Mouse (Mus musculus): Measurements from ENCODE around the gene Hist1h3d. TPM values are rescaled to one million over a fixed set of nuclear protein-coding genes. Genes with fewer than 3 reads are reported as not detected.
A peak's percentile ranks its signal among the peaks of the same experiment; 100 is the strongest.
"Not testable (repeated sequence)": the region's sequence is repeated elsewhere in the genome, so short reads cannot be mapped to it uniquely, and the experiment has no call there.

The Hist1h3d gene
- total and polyA plus RNA-seq, 3 experiments, result 0.94 to 182 (median 13.5) TPM

DNA sequence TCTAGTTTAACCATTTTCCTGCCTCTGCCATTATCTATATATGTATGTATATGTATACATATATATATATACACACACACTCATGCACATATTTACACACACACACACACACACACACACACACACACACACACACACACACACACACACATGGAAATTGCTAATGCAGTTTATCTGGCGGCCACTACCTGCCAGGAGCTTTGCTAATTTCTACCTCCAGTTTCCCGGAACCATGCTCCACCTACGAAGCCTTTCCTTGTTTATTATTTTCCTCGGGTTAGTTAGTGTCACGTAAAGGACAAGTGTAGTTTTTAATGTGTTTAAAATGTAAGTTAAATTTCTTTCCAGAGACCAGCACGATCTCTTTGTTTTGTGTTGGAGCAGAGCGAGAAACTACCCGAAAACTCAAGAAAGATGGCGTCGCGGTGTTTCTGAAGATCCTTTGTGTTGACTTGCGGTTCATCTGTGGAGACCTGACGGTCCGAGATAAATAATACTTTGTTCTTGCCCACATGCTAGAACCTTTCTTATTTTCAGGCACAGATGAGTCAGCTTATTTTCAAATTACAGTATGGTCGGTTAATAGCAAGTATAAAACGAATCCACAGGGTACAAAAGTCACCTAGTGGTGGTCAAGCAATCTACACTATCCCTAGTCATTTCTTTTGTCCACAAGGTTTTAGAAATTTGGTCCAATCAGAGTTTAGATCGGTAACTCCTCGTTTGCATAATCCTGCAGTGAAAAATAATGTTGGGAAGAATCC, 12.7 kb upstream of the Hist1h3d start (continued):
- TF ChIP-seq MAX (IDR thresholded peaks at IDR 0.05; ENCODE audit: low read length) (0 out of 2 replicates have a peak, but pooled peaks have one; percentile 8), TBP (conservative IDR thresholded peaks at IDR 0.05; ENCODE audit: low read depth, low read length) (peak; percentile 93), ZC3H11A (IDR thresholded peaks at IDR 0.05; ENCODE audit: low read depth, low read length) (no peak), TCF12 (IDR thresholded peaks at IDR 0.05; ENCODE audit: low read depth, low read length) (peak; percentile 65; the same call in 1 of the 2 replicates), GABPA (IDR thresholded peaks at IDR 0.05; ENCODE audit: insufficient replicate concordance, low read depth, low read length) (no peak)

DNA sequence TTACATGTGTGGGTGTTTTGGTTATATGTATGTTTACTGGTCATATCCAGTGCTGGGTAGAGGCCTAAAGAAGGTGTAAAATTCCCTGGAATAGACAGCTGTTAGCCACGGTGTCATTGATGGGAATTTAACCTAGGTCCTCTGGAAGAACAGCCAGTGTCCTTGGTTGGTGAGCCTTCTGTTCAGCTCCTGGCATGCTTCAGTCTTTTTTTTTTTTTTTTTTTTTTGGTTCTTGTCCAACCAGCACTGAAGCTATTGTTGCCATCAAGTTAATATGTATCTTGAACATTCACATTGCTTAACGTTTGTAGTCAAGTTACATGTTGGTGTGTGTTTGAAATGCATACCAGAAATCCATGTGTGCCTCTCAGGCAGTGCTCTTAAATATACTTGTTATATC, 11.1 kb upstream of the Hist1h3d start:
- no peak for TF ChIP-seq RCOR1 (conservative IDR thresholded peaks at IDR 0.05; ENCODE audit: low read depth, low read length)
- peak; percentile 59 for TF ChIP-seq ZNF384 (IDR thresholded peaks at IDR 0.05; ENCODE audit: low read depth, low read length)
- TF ChIP-seq SMC3 (IDR thresholded peaks at IDR 0.05; ENCODE audit: low read depth, low read length), result no peak
- no peak for TF ChIP-seq CTCF (conservative IDR thresholded peaks at IDR 0.05 in 1 of 2, IDR thresholded peaks at IDR 0.05 in 1 of 2; ENCODE audit: low read depth in 2 of 2, low read length in 2 of 2)
- no peak for TF ChIP-seq RAD21 (IDR thresholded peaks at IDR 0.05; ENCODE audit: low read depth, low read length)
- H3K4me1 ChIP-seq (ENCODE audit: control insufficient read depth in 1 of 2, insufficient read depth in 2 of 2), result peaks cover 3 to 22% of the 10 kb centered on the region in 2 experiments; a peak in 2 of 4 replicates
- H3K79me2 ChIP-seq (replicated peaks; ENCODE audit: control insufficient read depth, extremely low read depth, insufficient read depth, poor library complexity, severe bottlenecking), result no peaks in the 10 kb centered on the region
- H3K27ac ChIP-seq (ENCODE audit: insufficient read depth, low read depth), result no peak overlapping the region
- H3K36me3 ChIP-seq (replicated peaks in 1 of 2; ENCODE audit: control insufficient read depth in 1 of 2, insufficient read depth in 1 of 2, low read length in 1 of 2), result no peaks in the 10 kb centered on the region
- no peaks in the 10 kb centered on the region for H3K9me3 ChIP-seq (replicated peaks; ENCODE audit: low read length)
- dilution Hi-C loops (cut with MboI; ENCODE audit: extremely low pct_ligation_motif_present, extremely low pct_unique_long_range_greater_than_20kb, low sequenced_read_pairs) (no loop called here), in situ Hi-C loops (cut with MboI; ENCODE audit: low pct_ligation_motif_present, low pct_unique_long_range_greater_than_20kb, low sequenced_read_pairs) (loop anchor here (25.0 kb wide), 1 partner anchor 1827 kb away; the partner anchor contains the start of gene Hist1h4j)
- 0 out of 2 replicates have a peak overlapping the region, but pooled peaks have one; percentile 6 for H3K9ac ChIP-seq (ENCODE audit: insufficient read depth, low read depth)
- no peak overlapping the region for H3K4me2 ChIP-seq (ENCODE audit: insufficient read depth, low read depth, poor library complexity, severe bottlenecking)
- no peaks in the 10 kb centered on the region for H3K27me3 ChIP-seq (replicated peaks)
- DNase-seq (ENCODE audit: extremely low read depth), result no peak
- H3K4me3 ChIP-seq (replicated peaks in 1 of 3; ENCODE audit: low read depth in 2 of 3, low read length in 2 of 3, poor library complexity in 1 of 3), result no peak overlapping the region

DNA sequence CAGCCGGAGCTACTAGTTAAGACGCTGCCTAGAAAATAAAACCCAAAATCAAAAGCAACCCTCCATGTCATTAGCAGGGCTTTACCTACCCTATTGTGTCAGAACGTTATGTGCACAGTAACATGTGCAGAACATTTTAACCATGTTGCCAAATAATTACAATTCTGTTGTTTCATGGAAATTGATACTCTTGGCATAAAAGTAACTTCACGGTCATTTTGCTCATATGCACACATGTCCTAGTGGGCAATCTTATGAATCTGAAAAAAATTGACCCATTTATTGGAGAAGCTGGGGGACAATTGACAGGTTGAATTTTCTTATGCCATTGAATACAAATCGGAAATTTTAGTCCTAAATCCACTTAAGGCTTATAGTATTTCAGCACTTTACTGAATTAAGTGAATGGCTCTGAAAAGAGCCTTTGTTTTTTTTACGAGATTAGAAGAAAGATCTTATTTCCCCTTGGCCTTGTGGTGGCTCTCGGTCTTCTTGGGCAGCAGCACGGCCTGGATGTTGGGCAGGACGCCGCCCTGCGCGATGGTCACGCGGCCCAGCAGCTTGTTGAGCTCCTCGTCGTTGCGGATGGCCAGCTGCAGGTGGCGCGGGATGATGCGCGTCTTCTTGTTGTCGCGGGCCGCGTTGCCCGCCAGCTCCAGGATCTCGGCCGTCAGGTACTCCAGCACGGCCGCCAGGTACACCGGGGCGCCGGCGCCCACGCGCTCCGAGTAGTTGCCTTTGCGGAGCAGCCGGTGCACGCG, 5.1 kb upstream of the Hist1h3d start:
- in situ Hi-C loops (cut with MboI; ENCODE audit: low pct_ligation_motif_present, low pct_unique_long_range_greater_than_20kb, low sequenced_read_pairs), result loop anchor here (25.0 kb wide), 1 partner anchor 1833 kb away; the partner anchor contains the start of gene Hist1h4j
- H3K4me1 ChIP-seq (ENCODE audit: control insufficient read depth in 1 of 2, insufficient read depth in 2 of 2); H3K27me3 ChIP-seq (replicated peaks); H3K9me3 ChIP-seq (replicated peaks; ENCODE audit: low read length); H3K79me2 ChIP-seq (replicated peaks; ENCODE audit: control insufficient read depth, extremely low read depth, insufficient read depth, poor library complexity, severe bottlenecking); H3K36me3 ChIP-seq (replicated peaks in 1 of 2; ENCODE audit: control insufficient read depth in 1 of 2, insufficient read depth in 1 of 2, low read length in 1 of 2); dilution Hi-C loops (cut with MboI; ENCODE audit: extremely low pct_ligation_motif_present, extremely low pct_unique_long_range_greater_than_20kb, low sequenced_read_pairs): not testable (repeated sequence)
- DNase-seq (ENCODE audit: extremely low read depth), result peak; percentile 54
- H3K4me2 ChIP-seq (ENCODE audit: insufficient read depth, low read depth, poor library complexity, severe bottlenecking), result peak overlapping the region; percentile 82
- TF ChIP-seq ZMIZ1 (IDR thresholded peaks at IDR 0.05; ENCODE audit: low read depth, low read length) (peak; percentile 77), CHD2 (IDR thresholded peaks at IDR 0.05; ENCODE audit: low read length) (0 out of 2 replicates have a peak, but pooled peaks have one; percentile 2), POLR2AphosphoS2 (IDR thresholded peaks at IDR 0.05; ENCODE audit: low read depth, low read length) (peak; percentile 98), POLR2A (IDR thresholded peaks at IDR 0.05; ENCODE audit: low read depth, low read length) (peak; percentile 72), RCOR1 (conservative IDR thresholded peaks at IDR 0.05; ENCODE audit: low read depth, low read length) (0 out of 2 replicates have a peak, but pooled peaks have one; percentile 36), CHD1 (IDR thresholded peaks at IDR 0.05; ENCODE audit: low read depth, low read length) (peak; percentile 84; the same call in 1 of the 2 replicates)
- peak overlapping the region; percentile 76 for H3K9ac ChIP-seq (ENCODE audit: insufficient read depth, low read depth)
- H3K4me3 ChIP-seq (replicated peaks in 1 of 3; ENCODE audit: low read depth in 2 of 3, low read length in 2 of 3, poor library complexity in 1 of 3), result peak overlapping the region in 1 of 3 experiments; percentile 49
- H3K27ac ChIP-seq (ENCODE audit: insufficient read depth, low read depth), result peak overlapping the region; percentile 97

All from CH12.LX (cell line).